Comparison of ENCODE assay signal across 8 mouse cellular contexts in the genomic region with DNA sequence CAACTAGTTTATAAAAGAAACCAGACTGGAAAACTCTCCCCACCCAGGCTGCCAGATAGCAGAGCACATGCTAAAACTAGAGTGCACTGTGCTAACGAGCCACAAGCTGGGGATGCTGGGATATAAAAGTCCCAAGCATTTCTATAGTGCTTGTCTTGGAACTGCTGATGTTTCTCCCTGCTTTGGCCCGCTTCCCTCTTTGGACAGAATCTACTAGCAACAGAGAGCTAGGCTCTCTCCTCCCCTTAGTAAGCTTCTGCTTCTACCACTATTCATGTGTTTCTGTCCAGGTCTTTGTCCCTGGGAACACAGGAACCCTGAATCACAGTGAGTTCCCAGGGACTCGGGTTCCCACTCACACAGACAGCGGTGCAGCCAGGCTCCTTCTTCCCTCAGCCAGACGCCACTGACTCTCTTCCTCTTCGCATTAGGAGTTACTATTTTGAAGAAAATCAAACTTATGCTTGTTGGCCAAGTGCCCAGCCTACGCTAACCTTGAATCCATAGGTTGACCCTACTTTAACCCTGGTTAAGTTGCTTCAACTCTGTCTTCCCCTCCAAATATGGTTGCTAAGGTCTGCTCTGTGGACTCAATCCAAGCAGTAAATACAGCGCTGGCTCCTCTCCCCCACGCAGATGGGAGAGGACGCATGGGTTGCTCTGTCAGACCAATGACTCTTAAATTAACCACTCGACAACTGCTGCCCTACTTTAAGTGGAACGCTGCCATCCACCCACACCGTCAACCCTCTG.
DNase-seq lines count a peak whose midpoint lies in the region.

No protein-coding gene starts in this region.

- DNase-seq in adrenal gland, postnatal 14 days, result peak; percentile 43
- no peak for DNase-seq in adrenal gland, adult 8-10 months
- peak; percentile 32 for DNase-seq in ovary, postnatal 36 days (ENCODE audit: low spot score)
- no peak for DNase-seq in ovary, postnatal 14 days (ENCODE audit: low spot score)
- peak; percentile 25 to 56 for DNase-seq in heart, postnatal 14 days
- DNase-seq in left cerebral cortex, postnatal 10 days (ENCODE audit: extremely low spot score in 1 of 2, low spot score in 2 of 2), result peak; percentile 50 to 57
- DNase-seq in skeletal muscle tissue, adult 2 months (ENCODE audit: low read depth, low spot score), result peak; percentile 85
- no peak for DNase-seq in embryo, embryonic 10 days (ENCODE audit: low spot score)

- intact Hi-C loops in heart, postnatal 14 days (cut with DNase I), result loop anchor here (5.0 kb wide), 1 partner anchor 34 kb away; no protein-coding TSS in a partner anchor
- intact Hi-C loops in left cerebral cortex, postnatal 10 days (cut with DNase I), result no loop called here

Comparison
In these comparisons a context has a peak if more than half of its experiments do, and no peak if none do; other contexts are left out.
1. DNase-seq: peak in adrenal gland, postnatal 14 days (single experiment), ovary, postnatal 36 days (single experiment), heart, postnatal 14 days (2 of 2), left cerebral cortex, postnatal 10 days (2 of 2) and skeletal muscle tissue, adult 2 months (single experiment); none in adrenal gland, adult 8-10 months (single experiment), ovary, postnatal 14 days (single experiment) and embryo, embryonic 10 days (single experiment).